Mouse (Mus musculus): ENCODE data around the gene Stk39. TPM values are rescaled to one million over a fixed set of nuclear protein-coding genes. Genes with fewer than 3 reads are reported as not detected.

The Stk39 gene
- polyA plus RNA-seq, 1 experiment from 2014 or later = 24.0 TPM

DNA sequence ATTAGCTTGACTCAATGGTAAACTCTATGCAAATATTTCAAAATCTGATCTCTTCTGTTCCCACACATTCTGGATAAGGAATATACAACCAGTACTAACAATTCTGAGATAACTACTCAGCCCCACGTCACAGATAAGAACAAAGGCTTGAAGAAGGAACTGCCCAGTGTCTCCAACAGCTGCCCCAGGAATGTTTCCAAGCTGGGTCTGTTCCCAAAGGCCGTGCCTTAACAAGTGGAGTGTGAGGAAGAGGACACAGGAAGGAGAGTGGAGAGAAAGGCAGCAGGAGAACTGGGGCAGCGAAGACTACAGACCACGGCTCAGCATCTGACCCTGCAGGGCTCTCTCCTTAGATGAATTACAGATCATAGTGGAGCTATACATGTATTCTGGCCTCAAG, 39.2 kb downstream of the Stk39 start:
- Histone ChIP-seq H3K9ac (ENCODE audit: low read length) (no peak overlapping the region), H3K27ac (ENCODE audit: low read depth, low read length) (no peak overlapping the region), H3K27me3 (replicated peaks; ENCODE audit: control insufficient read depth, insufficient read depth, low read length) (no peaks in the 10 kb centered on the region), H3K4me2 (ENCODE audit: low read length) (no peak overlapping the region), H3K4me3 (ENCODE audit: low read depth, low read length) (no peak overlapping the region), H3K9me3 (replicated peaks; ENCODE audit: control insufficient read depth, low read length) (no peaks in the 10 kb centered on the region), H3K4me1 (ENCODE audit: control insufficient read depth, insufficient read depth, low read length) (peaks cover 14% of the 10 kb centered on the region), H3K36me3 (ENCODE audit: control insufficient read depth, insufficient read depth, low read length) (no peaks in the 10 kb centered on the region)
- ATAC-seq (no peak), DNase-seq (ENCODE audit: low spot score) (no peak)
- 43% methylated on average over 4 of the region's 4 CpGs for WGBS

DNA sequence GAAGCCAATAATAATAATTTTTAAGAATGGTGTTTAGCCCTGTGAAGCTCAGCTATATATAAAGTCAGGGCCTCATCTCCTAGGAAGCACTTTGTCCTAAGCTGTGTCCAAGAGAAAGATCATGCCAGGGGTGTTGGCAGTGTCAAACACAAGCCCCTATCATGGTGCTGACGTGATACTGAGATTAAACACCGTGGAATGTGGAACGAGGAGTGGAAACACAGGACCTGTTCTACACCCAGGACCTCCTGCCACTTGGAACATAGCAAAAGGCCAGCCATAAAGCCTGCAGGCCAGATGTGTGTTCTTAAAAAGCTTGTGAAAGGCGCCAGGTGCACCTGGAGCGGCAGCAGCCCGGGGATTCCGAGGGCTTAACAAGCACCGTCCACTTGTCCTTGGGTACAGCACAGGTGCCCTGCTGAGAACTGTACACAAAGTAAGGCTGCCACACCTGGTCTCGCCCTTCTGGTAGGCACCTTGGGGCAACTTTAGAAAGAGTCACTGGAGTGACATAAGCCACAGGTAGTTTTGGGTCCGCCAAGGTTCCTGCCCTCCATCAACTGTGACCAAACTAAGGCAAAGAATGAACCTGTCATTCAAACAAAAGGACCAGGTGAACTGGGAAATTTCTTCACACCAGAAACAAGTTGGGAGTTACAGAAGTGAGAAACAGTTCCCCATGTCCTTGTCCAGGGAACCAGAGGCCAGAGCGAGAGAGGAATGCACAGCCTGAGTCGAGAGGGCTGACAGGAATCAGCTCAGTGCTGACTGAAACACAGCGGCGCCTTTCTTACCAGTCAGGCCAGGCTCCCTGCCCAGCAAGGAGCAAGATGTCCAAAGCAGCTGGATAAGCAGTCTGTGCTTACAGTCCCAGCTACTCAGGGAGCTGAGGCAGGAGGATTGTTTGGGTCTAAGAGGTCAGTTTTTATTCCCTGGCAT, 40.8 kb downstream of the Stk39 start:
- H3K9me3 ChIP-seq (replicated peaks; ENCODE audit: control insufficient read depth, low read length) = no peaks in the 10 kb centered on the region
- DNase-seq (ENCODE audit: low spot score) (no peak), ATAC-seq (no peak)
- no peak overlapping the region for H3K4me2 ChIP-seq (ENCODE audit: low read length)
- H3K4me1 ChIP-seq (ENCODE audit: control insufficient read depth, insufficient read depth, low read length) = peaks cover 13% of the 10 kb centered on the region
- H3K4me3 ChIP-seq (ENCODE audit: low read depth, low read length) = no peak overlapping the region
- H3K27ac ChIP-seq (ENCODE audit: low read depth, low read length) = no peak overlapping the region
- no peaks in the 10 kb centered on the region for H3K27me3 ChIP-seq (replicated peaks; ENCODE audit: control insufficient read depth, insufficient read depth, low read length)
- WGBS = 88% methylated on average over 14 of the region's 14 CpGs
- no peak overlapping the region for H3K9ac ChIP-seq (ENCODE audit: low read length)
- no peaks in the 10 kb centered on the region for H3K36me3 ChIP-seq (ENCODE audit: control insufficient read depth, insufficient read depth, low read length)

DNA sequence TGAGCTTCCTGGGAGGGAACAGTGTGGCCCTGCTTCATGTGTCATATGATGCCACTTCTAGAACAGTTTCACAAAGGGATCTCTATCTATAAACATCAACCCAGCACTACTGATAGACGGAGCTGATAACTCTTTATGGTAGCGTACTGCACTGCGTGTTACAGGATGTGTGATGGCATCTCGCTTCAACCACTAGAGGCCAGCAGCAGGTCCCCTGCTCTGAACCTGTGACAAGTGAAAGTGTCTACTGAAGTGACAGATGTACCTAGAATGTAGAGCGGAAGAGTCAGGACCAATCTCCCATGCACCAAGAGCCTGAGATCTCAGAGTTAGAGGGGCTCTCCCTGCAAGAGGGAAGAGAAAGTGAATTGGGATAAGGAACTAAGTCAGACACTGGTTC, 41.6 kb downstream of the Stk39 start:
- Histone ChIP-seq H3K4me2 (ENCODE audit: low read length) (no peak overlapping the region), H3K4me3 (ENCODE audit: low read depth, low read length) (no peak overlapping the region), H3K36me3 (ENCODE audit: control insufficient read depth, insufficient read depth, low read length) (no peaks in the 10 kb centered on the region), H3K27ac (ENCODE audit: low read depth, low read length) (no peak overlapping the region), H3K9ac (ENCODE audit: low read length) (no peak overlapping the region), H3K4me1 (ENCODE audit: control insufficient read depth, insufficient read depth, low read length) (peaks cover 6% of the 10 kb centered on the region; the same call in 1 of the 2 replicates), H3K9me3 (replicated peaks; ENCODE audit: control insufficient read depth, low read length) (no peaks in the 10 kb centered on the region), H3K27me3 (replicated peaks; ENCODE audit: control insufficient read depth, insufficient read depth, low read length) (no peaks in the 10 kb centered on the region)
- DNase-seq (ENCODE audit: low spot score) (no peak), ATAC-seq (no peak)
- WGBS = 84% methylated on average over 5 of the region's 5 CpGs

DNA sequence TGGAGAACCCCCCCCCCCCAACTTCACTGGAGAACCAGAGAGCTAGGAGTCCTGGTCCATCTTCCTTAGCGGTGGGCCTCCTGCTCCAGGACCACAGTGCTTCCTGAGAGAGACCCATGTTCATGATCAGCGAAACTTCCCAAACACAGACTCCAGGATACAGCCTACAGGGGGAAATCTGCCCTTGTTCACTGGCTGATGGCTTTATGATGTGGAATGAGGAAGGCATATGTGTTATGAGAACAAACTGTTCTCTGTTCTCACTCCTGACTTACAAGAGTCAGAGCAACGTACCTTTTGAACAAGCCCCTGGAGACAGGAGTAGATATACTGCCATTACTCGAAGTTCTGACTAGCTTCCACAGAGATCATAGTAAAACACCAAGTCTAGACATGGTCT, 42.6 kb downstream of the Stk39 start:
- Histone ChIP-seq H3K27ac (ENCODE audit: low read depth, low read length) (no peak overlapping the region), H3K4me1 (ENCODE audit: control insufficient read depth, insufficient read depth, low read length) (no peaks in the 10 kb centered on the region), H3K4me3 (ENCODE audit: low read depth, low read length) (no peak overlapping the region), H3K9me3 (replicated peaks; ENCODE audit: control insufficient read depth, low read length) (no peaks in the 10 kb centered on the region), H3K27me3 (replicated peaks; ENCODE audit: control insufficient read depth, insufficient read depth, low read length) (no peaks in the 10 kb centered on the region), H3K9ac (ENCODE audit: low read length) (no peak overlapping the region), H3K4me2 (ENCODE audit: low read length) (no peak overlapping the region), H3K36me3 (ENCODE audit: control insufficient read depth, insufficient read depth, low read length) (no peaks in the 10 kb centered on the region)
- no peak for ATAC-seq
- WGBS = 96% methylated on average over 4 of the region's 4 CpGs
- no peak for DNase-seq (ENCODE audit: low spot score)

DNA sequence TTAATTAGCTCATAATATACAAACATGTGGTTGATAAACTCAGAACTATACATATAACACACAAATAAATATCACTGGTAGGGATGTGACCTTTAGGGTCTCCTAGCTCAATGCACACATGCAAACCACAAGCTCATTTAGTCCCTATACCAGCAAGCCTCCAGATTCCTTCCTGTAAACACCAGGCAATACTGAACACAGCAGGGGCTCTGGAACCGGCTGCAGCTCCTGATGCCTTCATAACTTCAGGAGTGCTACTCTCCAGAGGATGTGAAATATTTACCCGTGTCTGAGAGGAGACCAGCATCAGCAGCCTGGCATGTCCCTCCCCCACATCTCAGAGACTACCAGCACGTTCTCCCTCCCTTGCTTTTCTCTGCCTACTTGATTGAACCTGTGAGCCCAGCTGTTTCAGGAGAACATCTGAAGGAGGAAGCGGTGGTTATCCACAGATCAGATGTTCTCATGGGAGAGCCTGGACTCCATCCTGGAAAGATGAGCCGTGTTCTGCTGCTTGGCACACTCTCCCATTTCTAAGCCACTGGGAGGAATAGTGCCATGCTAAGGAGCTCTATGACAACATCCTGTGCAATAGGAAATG, 45.0 kb downstream of the Stk39 start:
- H3K27ac ChIP-seq (ENCODE audit: low read depth, low read length) = no peak overlapping the region
- no peaks in the 10 kb centered on the region for H3K4me1 ChIP-seq (ENCODE audit: control insufficient read depth, insufficient read depth, low read length)
- H3K9ac ChIP-seq (ENCODE audit: low read length) = no peak overlapping the region
- ATAC-seq = no peak
- H3K4me3 ChIP-seq (ENCODE audit: low read depth, low read length) = no peak overlapping the region
- 86% methylated on average over 5 of the region's 5 CpGs for WGBS
- DNase-seq (ENCODE audit: low spot score) = no peak
- H3K27me3 ChIP-seq (replicated peaks; ENCODE audit: control insufficient read depth, insufficient read depth, low read length) = no peaks in the 10 kb centered on the region
- no peak overlapping the region for H3K4me2 ChIP-seq (ENCODE audit: low read length)
- H3K9me3 ChIP-seq (replicated peaks; ENCODE audit: control insufficient read depth, low read length) = no peaks in the 10 kb centered on the region
- H3K36me3 ChIP-seq (ENCODE audit: control insufficient read depth, insufficient read depth, low read length) = no peaks in the 10 kb centered on the region

DNA sequence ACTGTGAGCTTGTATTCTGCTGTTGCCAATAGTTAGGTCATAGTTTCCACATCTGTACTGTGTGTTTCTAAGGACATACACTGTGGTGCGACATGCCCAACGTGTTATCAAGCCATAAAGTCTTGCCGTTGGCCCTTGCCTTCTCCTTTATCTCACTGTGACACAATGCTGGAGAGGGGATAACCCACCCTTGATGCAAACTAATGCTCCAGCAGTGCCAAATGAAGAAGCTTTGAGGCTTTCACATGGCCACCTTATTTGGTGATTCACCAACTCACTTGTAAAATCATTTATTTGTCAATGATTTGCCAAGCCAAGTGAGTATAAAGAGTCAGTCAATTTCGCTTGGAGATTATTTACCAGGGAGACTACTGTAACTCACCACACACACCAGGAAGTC, 46.0 kb downstream of the Stk39 start:
- no peaks in the 10 kb centered on the region for H3K9me3 ChIP-seq (replicated peaks; ENCODE audit: control insufficient read depth, low read length)
- DNase-seq (ENCODE audit: low spot score) (no peak), ATAC-seq (no peak)
- H3K4me3 ChIP-seq (ENCODE audit: low read depth, low read length) = no peak overlapping the region
- no peaks in the 10 kb centered on the region for H3K36me3 ChIP-seq (ENCODE audit: control insufficient read depth, insufficient read depth, low read length)
- no peaks in the 10 kb centered on the region for H3K4me1 ChIP-seq (ENCODE audit: control insufficient read depth, insufficient read depth, low read length)
- 97% methylated on average over 4 of the region's 4 CpGs for WGBS
- no peak overlapping the region for H3K27ac ChIP-seq (ENCODE audit: low read depth, low read length)
- H3K27me3 ChIP-seq (replicated peaks; ENCODE audit: control insufficient read depth, insufficient read depth, low read length) = no peaks in the 10 kb centered on the region
- no peak overlapping the region for H3K4me2 ChIP-seq (ENCODE audit: low read length)
- no peak overlapping the region for H3K9ac ChIP-seq (ENCODE audit: low read length)

DNA sequence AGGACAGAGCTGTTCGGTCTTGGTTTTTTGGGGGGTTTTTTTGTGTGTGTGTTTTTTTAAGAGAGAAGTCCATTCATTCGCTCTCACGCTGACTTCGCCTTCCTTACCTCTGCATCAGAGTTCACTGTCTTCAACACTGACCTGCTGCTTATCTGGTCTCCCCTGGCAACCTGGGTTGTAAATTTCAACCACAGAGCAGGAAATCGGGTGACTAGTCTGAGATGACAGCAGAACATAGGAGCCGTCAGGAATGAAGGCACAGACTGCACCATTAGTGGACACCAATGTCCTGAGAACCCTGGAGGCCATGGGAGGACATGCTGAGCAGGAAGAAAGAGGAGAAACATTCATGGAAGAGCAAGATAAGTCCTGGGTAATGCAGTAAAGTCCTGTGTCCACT, 51.1 kb downstream of the Stk39 start:
- Histone ChIP-seq H3K9ac (ENCODE audit: low read length) (no peak overlapping the region), H3K4me3 (ENCODE audit: low read depth, low read length) (no peak overlapping the region), H3K27me3 (replicated peaks; ENCODE audit: control insufficient read depth, insufficient read depth, low read length) (no peaks in the 10 kb centered on the region), H3K4me2 (ENCODE audit: low read length) (no peak overlapping the region), H3K36me3 (ENCODE audit: control insufficient read depth, insufficient read depth, low read length) (no peaks in the 10 kb centered on the region), H3K27ac (ENCODE audit: low read depth, low read length) (no peak overlapping the region), H3K4me1 (ENCODE audit: control insufficient read depth, insufficient read depth, low read length) (no peaks in the 10 kb centered on the region), H3K9me3 (replicated peaks; ENCODE audit: control insufficient read depth, low read length) (no peaks in the 10 kb centered on the region)
- DNase-seq (ENCODE audit: low spot score) (no peak), ATAC-seq (no peak)
- WGBS = 89% methylated on average over 6 of the region's 6 CpGs

DNA sequence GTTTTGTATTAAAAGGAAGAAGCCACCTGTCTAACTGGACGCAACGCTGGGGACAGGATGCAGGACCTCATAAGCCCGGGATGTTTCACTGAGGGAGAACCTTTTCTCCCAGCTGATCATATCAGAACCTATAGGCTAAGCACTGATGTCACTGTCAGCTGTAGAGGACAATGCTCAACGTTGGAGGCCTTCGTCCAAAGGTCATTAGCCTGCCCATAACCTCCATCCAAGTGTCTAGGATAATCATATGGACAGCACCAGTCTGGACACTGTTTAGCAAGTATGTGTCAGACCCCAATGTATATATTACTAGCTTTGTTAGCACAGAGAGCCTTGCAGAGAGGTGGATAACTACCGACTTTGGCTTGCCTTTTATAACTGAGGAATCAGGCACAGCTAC, 51.8 kb downstream of the Stk39 start:
- DNase-seq (ENCODE audit: low spot score) (no peak), ATAC-seq (no peak)
- no peaks in the 10 kb centered on the region for H3K4me1 ChIP-seq (ENCODE audit: control insufficient read depth, insufficient read depth, low read length)
- 93% methylated on average over 6 of the region's 6 CpGs for WGBS
- no peak overlapping the region for H3K4me3 ChIP-seq (ENCODE audit: low read depth, low read length)
- H3K36me3 ChIP-seq (ENCODE audit: control insufficient read depth, insufficient read depth, low read length) = no peaks in the 10 kb centered on the region
- H3K9ac ChIP-seq (ENCODE audit: low read length) = no peak overlapping the region
- H3K4me2 ChIP-seq (ENCODE audit: low read length) = no peak overlapping the region
- no peak overlapping the region for H3K27ac ChIP-seq (ENCODE audit: low read depth, low read length)
- no peaks in the 10 kb centered on the region for H3K27me3 ChIP-seq (replicated peaks; ENCODE audit: control insufficient read depth, insufficient read depth, low read length)
- no peaks in the 10 kb centered on the region for H3K9me3 ChIP-seq (replicated peaks; ENCODE audit: control insufficient read depth, low read length)

DNA sequence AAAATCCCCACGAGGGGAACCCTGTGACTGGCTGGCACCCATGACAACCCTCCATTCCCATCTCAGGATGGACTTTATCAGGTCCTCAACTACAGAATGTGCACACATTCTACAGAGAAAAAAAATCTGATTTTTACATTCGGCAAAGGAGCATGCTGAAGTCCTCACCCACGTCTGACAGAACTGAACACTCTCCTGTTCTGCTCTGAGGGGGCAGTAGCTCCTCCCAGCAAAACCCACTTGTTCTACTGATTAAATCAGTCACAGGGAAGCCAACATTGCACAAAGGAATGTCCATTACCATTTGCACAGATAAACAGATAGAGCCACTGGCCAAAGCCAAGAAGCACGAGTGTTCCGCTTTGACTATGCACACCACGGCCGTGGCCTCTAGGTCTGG, 52.3 kb downstream of the Stk39 start:
- 92% methylated on average over 7 of the region's 7 CpGs for WGBS
- no peak for ATAC-seq

More for the DNA sequence above, 52.3 kb downstream of the Stk39 start:
- no peak overlapping the region for H3K27ac ChIP-seq (ENCODE audit: low read depth, low read length)
- no peak overlapping the region for H3K4me2 ChIP-seq (ENCODE audit: low read length)
- no peaks in the 10 kb centered on the region for H3K27me3 ChIP-seq (replicated peaks; ENCODE audit: control insufficient read depth, insufficient read depth, low read length)
- no peak overlapping the region for H3K4me3 ChIP-seq (ENCODE audit: low read depth, low read length)
- no peaks in the 10 kb centered on the region for H3K4me1 ChIP-seq (ENCODE audit: control insufficient read depth, insufficient read depth, low read length)
- no peak overlapping the region for H3K9ac ChIP-seq (ENCODE audit: low read length)
- no peaks in the 10 kb centered on the region for H3K36me3 ChIP-seq (ENCODE audit: control insufficient read depth, insufficient read depth, low read length)
- no peak for DNase-seq (ENCODE audit: low spot score)
- H3K9me3 ChIP-seq (replicated peaks; ENCODE audit: control insufficient read depth, low read length) = no peaks in the 10 kb centered on the region

Data from forebrain, embryonic 14.5 days (tissue).